Mouse (Mus musculus): ENCODE measurements around the gene Lgals3bp. TPM values are rescaled to one million over a fixed set of nuclear protein-coding genes. Genes with fewer than 3 reads are reported as not detected.

Lgals3bp gene
- 10 to 100 TPM; 31.3 to 31.7 TPM for total RNA-seq (2021)

GRCm38 (mm10) chr11:118401760-118402280 lies at the start of gene Lgals3bp:
TSS of gene Lgals3bp (minus strand) at chr11:118402092.
- intact Hi-C loops (cut with DNase I): loop anchor here (10.0 kb wide), 1 partner anchor 317 kb away; no protein-coding TSS in a partner anchor
- DNase-seq: peak; percentile 79 to 80

- no peak for DNase-seq
- intact Hi-C loops (cut with DNase I): no loop called here
Observed at GRCm38 (mm10) chr11:118451211-118451610, 49.3 kb upstream of the Lgals3bp start.

GRCm38 (mm10) chr11:118448385-118448784 lies 46.5 kb upstream of the Lgals3bp start:
- intact Hi-C loops (cut with DNase I): loop anchor here (5.0 kb wide), 1 partner anchor 59 kb away; no protein-coding TSS in a partner anchor
- DNase-seq: peak; percentile 78 to 80

- intact Hi-C loops (cut with DNase I): loop anchor here (2.0 to 5.0 kb wide), 2 partner anchors 60 to 293 kb away; no protein-coding TSS in a partner anchor
Observed at GRCm38 (mm10) chr11:118447346-118447745, 45.5 kb upstream of the Lgals3bp start.

GRCm38 (mm10) chr11:118445843-118446242 lies 44.0 kb upstream of the Lgals3bp start:
- intact Hi-C loops (cut with DNase I): loop anchor here (1.0 to 5.0 kb wide), 3 partner anchors 45 to 295 kb away; no protein-coding TSS in a partner anchor
- peak; percentile 74 to 83 for DNase-seq

More at GRCm38 (mm10) chr11:118447346-118447745, 45.5 kb upstream of the Lgals3bp start:
- no peak for DNase-seq

GRCm38 (mm10) chr11:118443201-118443970 lies 41.5 kb upstream of the Lgals3bp start:
- intact Hi-C loops (cut with DNase I): loop anchor here (1.0 kb wide), 1 partner anchor 20 kb away; no protein-coding TSS in a partner anchor
- DNase-seq: peak; percentile 75 to 90

- DNase-seq: no peak
- intact Hi-C loops (cut with DNase I): loop anchor here (1.0 kb wide), 1 partner anchor 19 kb away; no protein-coding TSS in a partner anchor
Observed at GRCm38 (mm10) chr11:118442691-118443090, 40.8 kb upstream of the Lgals3bp start.

GRCm38 (mm10) chr11:118438665-118439414 lies 36.9 kb upstream of the Lgals3bp start:
- DNase-seq: no peak
- intact Hi-C loops (cut with DNase I): no loop called here

GRCm38 (mm10) chr11:118436471-118436935 lies 34.6 kb upstream of the Lgals3bp start:
- intact Hi-C loops (cut with DNase I): no loop called here
- peak in 1 of 2 experiments; percentile 52 for DNase-seq

GRCm38 (mm10) chr11:118434093-118434492 lies 32.2 kb upstream of the Lgals3bp start:
- no peak for DNase-seq
- intact Hi-C loops (cut with DNase I): no loop called here

- intact Hi-C loops (cut with DNase I): no loop called here
- peak; percentile 55 to 65 for DNase-seq
Observed at GRCm38 (mm10) chr11:118433398-118433868, 31.5 kb upstream of the Lgals3bp start.

- no peak for DNase-seq
- intact Hi-C loops (cut with DNase I): no loop called here
Observed at GRCm38 (mm10) chr11:118431100-118431948, 29.4 kb upstream of the Lgals3bp start.

GRCm38 (mm10) chr11:118430291-118430885 lies 28.5 kb upstream of the Lgals3bp start:
- intact Hi-C loops (cut with DNase I): no loop called here

GRCm38 (mm10) chr11:118428944-118429709 lies 27.2 kb upstream of the Lgals3bp start:
- intact Hi-C loops (cut with DNase I): no loop called here
- DNase-seq: peak; percentile 54 to 63

More at GRCm38 (mm10) chr11:118430291-118430885, 28.5 kb upstream of the Lgals3bp start:
- DNase-seq: no peak

- DNase-seq: peak; percentile 61 to 67
- intact Hi-C loops (cut with DNase I): no loop called here
Observed at GRCm38 (mm10) chr11:118428460-118428868, 26.6 kb upstream of the Lgals3bp start.

- peak; percentile 67 to 68 for DNase-seq
- intact Hi-C loops (cut with DNase I): no loop called here
Observed at GRCm38 (mm10) chr11:118427986-118428385, 26.1 kb upstream of the Lgals3bp start, which contains the start of gene C1qtnf1. TSS of gene C1qtnf1 (plus strand) at chr11:118428203.

GRCm38 (mm10) chr11:118427266-118427779 lies 25.4 kb upstream of the Lgals3bp start:
- no peak for DNase-seq
- intact Hi-C loops (cut with DNase I): no loop called here

- intact Hi-C loops (cut with DNase I): no loop called here
- no peak for DNase-seq
Observed at GRCm38 (mm10) chr11:118426765-118427164, 24.9 kb upstream of the Lgals3bp start.

All from heart, postnatal 10 days (tissue).